Mouse (Mus musculus) c-Kit-positive CD71-positive TER-119-negative erythroid progenitor cells, embryonic 14.5 days (primary cell): ENCODE data around the gene Smurf2.

ENCODE experiments used
- DNase-seq: peaks from one replicate; pipeline ENCODE4 v3.0.0-alpha.2; 2013; ENCODE audit warnings: low read depth

The Smurf2 gene

GRCm38 (mm10) chr11:106905707-106906106 lies 14.8 kb downstream of the Smurf2 start:
- DNase-seq, result no peak

GRCm38 (mm10) chr11:106899804-106900203 lies 20.7 kb downstream of the Smurf2 start:
- no peak for DNase-seq

- no peak for DNase-seq
Measured at GRCm38 (mm10) chr11:106896561-106897168, 23.9 kb downstream of the Smurf2 start.

GRCm38 (mm10) chr11:106883656-106884055 lies 36.9 kb downstream of the Smurf2 start:
- no peak for DNase-seq

- peak; percentile 22 for DNase-seq
Measured at GRCm38 (mm10) chr11:106872650-106873049, 47.9 kb downstream of the Smurf2 start.

GRCm38 (mm10) chr11:106851438-106851837 lies 69.1 kb downstream of the Smurf2 start:
- DNase-seq, result peak; percentile 23

GRCm38 (mm10) chr11:106842002-106842401 lies 78.5 kb downstream of the Smurf2 start:
- no peak for DNase-seq

- no peak for DNase-seq
Measured at GRCm38 (mm10) chr11:106828079-106828478, 92.4 kb downstream of the Smurf2 start.

- DNase-seq, result no peak
Measured at GRCm38 (mm10) chr11:106824403-106824802, 96.1 kb downstream of the Smurf2 start.

- DNase-seq, result no peak
Measured at GRCm38 (mm10) chr11:106823741-106824140, 96.8 kb downstream of the Smurf2 start.

GRCm38 (mm10) chr11:106822911-106823310 lies 97.6 kb downstream of the Smurf2 start:
- no peak for DNase-seq

GRCm38 (mm10) chr11:106822491-106822890 lies 98.0 kb downstream of the Smurf2 start:
- DNase-seq, result no peak

GRCm38 (mm10) chr11:106821397-106821796 lies 99.1 kb downstream of the Smurf2 start:
- no peak for DNase-seq

GRCm38 (mm10) chr11:106820972-106821371 lies 99.5 kb downstream of the Smurf2 start:
- DNase-seq, result no peak

GRCm38 (mm10) chr11:106820252-106820651 lies 100.3 kb downstream of the Smurf2 start:
- no peak for DNase-seq

- no peak for DNase-seq
Measured at GRCm38 (mm10) chr11:106819595-106819994, 100.9 kb downstream of the Smurf2 start.

GRCm38 (mm10) chr11:106818341-106818740 lies 102.2 kb downstream of the Smurf2 start:
- no peak for DNase-seq

GRCm38 (mm10) chr11:106817808-106818207 lies 102.7 kb downstream of the Smurf2 start:
- DNase-seq, result no peak

GRCm38 (mm10) chr11:106817156-106817555 lies 103.4 kb downstream of the Smurf2 start:
- no peak for DNase-seq

GRCm38 (mm10) chr11:106816316-106816715 lies 104.2 kb downstream of the Smurf2 start:
- DNase-seq, result no peak

- no peak for DNase-seq
Measured at GRCm38 (mm10) chr11:106815761-106816160, 104.8 kb downstream of the Smurf2 start.

- no peak for DNase-seq
Measured at GRCm38 (mm10) chr11:106815331-106815730, 105.2 kb downstream of the Smurf2 start.

- no peak for DNase-seq
Measured at GRCm38 (mm10) chr11:106814601-106815320, 105.8 kb downstream of the Smurf2 start.
